Mouse (Mus musculus) cortical plate, adult 2 months (tissue): ENCODE results near the gene Asb15.

Experiments
- CTCF ChIP-seq: fragments of 200-500 bp; IDR thresholded peaks from 2 replicates; pipeline ENCODE4 v1.5.1; 2011; ENCODE audit warnings: mild to moderate bottlenecking, control low read depth, low read length; ENCODE audit not compliant: insufficient read depth; ENCODE audit errors: extremely low read depth
- POLR2A ChIP-seq: fragments of 200-500 bp; IDR thresholded peaks from 2 replicates; pipeline ENCODE4 v1.6.1; 2011; ENCODE audit warnings: mild to moderate bottlenecking, low read length, control low read depth; ENCODE audit not compliant: insufficient read depth; ENCODE audit errors: extremely low read depth

DNA sequence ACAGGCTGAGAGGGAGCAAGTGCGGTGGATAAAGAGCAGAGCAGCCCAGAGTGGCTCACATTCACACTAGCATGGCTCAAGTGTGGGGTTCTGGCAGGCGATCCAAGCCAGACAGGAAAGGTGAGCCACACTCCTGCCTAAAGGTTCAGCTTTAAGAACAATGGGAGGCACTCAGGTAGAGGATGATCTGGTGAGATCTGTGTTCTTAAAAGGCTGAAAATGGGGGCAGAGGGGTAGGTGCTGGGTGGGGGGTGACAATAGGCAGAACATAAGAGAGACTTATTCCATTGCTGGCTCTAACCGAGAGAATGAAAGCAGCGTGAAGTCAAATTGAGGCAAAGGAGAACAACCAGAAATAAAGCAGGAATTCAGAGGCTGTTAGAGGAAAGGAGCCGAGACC is 62.3 kb downstream of the Asb15 start:
- TF ChIP-seq CTCF (no peak), POLR2A (no peak)
